Mouse (Mus musculus) embryo, embryonic 10 days (tissue): ENCODE measurements around the gene Bcl2l13.
"Not testable (repeated sequence)": the region's sequence is repeated elsewhere in the genome, so short reads cannot be mapped to it uniquely, and the experiment has no call there.

Experiments used
- DNase-seq: peaks from one replicate; pipeline ENCODE4 v3.0.0-alpha.2; 2015; ENCODE audit warnings: low spot score

The Bcl2l13 gene

GRCm38 (mm10) chr6:120830866-120831608 is 5.0 kb upstream of the Bcl2l13 start:
- no peak for DNase-seq

- no peak for DNase-seq
Observed at GRCm38 (mm10) chr6:120832097-120832496, 3.9 kb upstream of the Bcl2l13 start.

- no peak for DNase-seq
Observed at GRCm38 (mm10) chr6:120834766-120835321, 1.2 kb upstream of the Bcl2l13 start.

GRCm38 (mm10) chr6:120836389-120837151 is 558 bp downstream of the Bcl2l13 start:
- DNase-seq = peak; percentile 16

GRCm38 (mm10) chr6:120837152-120837530 is 1.1 kb downstream of the Bcl2l13 start:
- no peak for DNase-seq

GRCm38 (mm10) chr6:120840258-120840657 is 4.2 kb downstream of the Bcl2l13 start:
- no peak for DNase-seq

GRCm38 (mm10) chr6:120841754-120842153 is 5.7 kb downstream of the Bcl2l13 start:
- no peak for DNase-seq

- DNase-seq = not testable (repeated sequence)
Observed at GRCm38 (mm10) chr6:120850720-120851119, 14.7 kb downstream of the Bcl2l13 start.

GRCm38 (mm10) chr6:120854413-120854812 is 18.4 kb downstream of the Bcl2l13 start:
- DNase-seq = peak; percentile 14

GRCm38 (mm10) chr6:120858217-120858711 is 22.3 kb downstream of the Bcl2l13 start:
- peak; percentile 22 for DNase-seq

GRCm38 (mm10) chr6:120860079-120860478 is 24.1 kb downstream of the Bcl2l13 start:
- DNase-seq = no peak

GRCm38 (mm10) chr6:120866051-120866814 is 30.2 kb downstream of the Bcl2l13 start:
- DNase-seq = no peak

GRCm38 (mm10) chr6:120868824-120869223 is 32.8 kb downstream of the Bcl2l13 start:
- no peak for DNase-seq

GRCm38 (mm10) chr6:120871286-120871685 is 35.3 kb downstream of the Bcl2l13 start:
- DNase-seq = no peak

- DNase-seq = no peak
Observed at GRCm38 (mm10) chr6:120873874-120874273, 37.9 kb downstream of the Bcl2l13 start.

- DNase-seq = no peak
Observed at GRCm38 (mm10) chr6:120879046-120879445, 43.0 kb downstream of the Bcl2l13 start.

GRCm38 (mm10) chr6:120884436-120884835 is 48.4 kb downstream of the Bcl2l13 start:
- no peak for DNase-seq

GRCm38 (mm10) chr6:120886696-120887095 is 50.7 kb downstream of the Bcl2l13 start:
- DNase-seq = no peak

GRCm38 (mm10) chr6:120894089-120894488 is 58.1 kb downstream of the Bcl2l13 start:
- no peak for DNase-seq

GRCm38 (mm10) chr6:120894524-120894923 is 58.5 kb downstream of the Bcl2l13 start:
- no peak for DNase-seq

GRCm38 (mm10) chr6:120898188-120898833 is 62.3 kb downstream of the Bcl2l13 start:
- peak; percentile 82 for DNase-seq
